Mouse (Mus musculus): ENCODE measurements around the gene Zic2. TPM values are rescaled to one million over a fixed set of nuclear protein-coding genes. Genes with fewer than 3 reads are reported as not detected.

Gene Zic2
- 2.0 and 4.1 TPM in 2 replicates for polyA plus RNA-seq (2021; fragmentation: Nextera tagmentation)
- long read RNA-seq, experiment 1 = 0 reads
- long read RNA-seq, experiment 2 = 0 reads

DNA sequence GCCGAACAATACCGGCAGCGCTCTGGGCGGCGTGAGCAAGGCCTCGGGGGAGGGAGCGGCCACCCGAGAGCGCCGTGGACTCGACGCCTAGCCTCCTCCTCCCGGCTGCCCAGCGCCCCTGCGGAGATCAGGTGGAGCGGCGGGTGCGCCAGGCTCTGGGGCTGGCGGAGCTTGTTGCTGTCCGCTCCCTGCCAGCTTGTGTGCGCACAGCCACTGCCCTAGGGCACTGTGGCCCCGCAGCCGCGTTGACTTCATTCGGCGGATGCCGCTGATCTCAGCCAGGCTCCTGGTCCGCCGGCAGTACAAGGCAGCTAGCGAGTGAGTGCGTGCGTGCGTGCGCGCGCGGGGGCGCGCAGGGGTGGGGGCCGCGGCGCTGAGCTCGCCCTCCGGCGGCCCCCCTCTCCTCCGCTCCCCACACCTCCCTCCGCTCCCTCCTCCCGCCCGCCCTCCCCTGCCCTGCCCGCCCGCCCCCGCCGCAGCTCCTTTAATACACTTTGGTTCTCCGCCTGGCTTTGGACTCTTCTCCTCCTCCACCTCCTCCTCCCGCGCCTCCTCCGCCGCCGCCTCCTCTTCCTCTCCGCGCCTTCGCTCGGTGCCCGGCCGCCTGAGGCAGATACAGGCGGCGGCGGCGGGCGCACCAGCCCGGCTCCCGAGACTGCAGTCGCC lies at the start of gene Zic2:
Zic2 (plus strand) TSS at position 545 of the 666 bp plus-strand sequence.

DNA sequence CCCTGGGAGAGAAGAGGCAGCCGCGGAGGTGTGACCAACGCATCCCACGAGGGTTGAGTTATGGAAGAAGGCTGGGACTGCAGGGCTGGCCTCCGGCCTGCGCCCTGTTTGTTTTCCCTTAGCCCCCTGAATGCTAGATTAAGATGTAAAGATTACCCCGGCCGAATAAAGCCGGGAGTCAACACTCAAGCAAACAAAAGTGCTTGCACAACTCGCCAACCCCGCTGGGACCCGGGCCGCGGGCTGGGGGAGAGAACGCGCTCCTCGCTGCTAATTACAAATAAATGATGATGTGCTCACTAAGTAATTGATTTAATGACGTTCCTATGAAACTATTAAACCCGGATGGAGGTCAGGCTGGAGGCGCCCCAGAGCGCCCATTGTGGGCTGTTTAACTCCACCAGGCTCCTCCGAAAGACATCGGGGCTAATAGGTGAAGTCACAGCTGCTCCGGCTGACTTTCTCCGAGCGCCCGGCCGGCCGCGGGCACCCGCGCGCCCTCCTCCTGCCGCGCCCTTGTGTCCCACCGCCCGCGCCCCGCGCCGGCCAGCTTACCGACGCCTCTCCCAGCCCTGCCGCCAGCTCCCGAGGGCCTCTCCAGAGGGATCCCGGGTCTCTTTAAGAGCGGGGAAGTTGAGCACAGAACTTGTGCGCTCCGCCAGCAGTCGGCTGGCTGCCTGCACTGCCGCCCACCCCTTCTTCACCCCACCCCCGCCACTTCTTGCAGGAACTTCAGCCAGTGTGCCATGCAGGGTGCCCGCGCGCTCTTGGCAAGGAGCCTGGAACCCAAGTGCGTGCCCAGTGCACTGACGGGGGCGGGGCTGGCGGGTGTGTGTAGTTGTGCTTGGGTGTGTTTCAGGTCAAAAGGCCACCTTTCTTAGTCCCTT lies 24.5 kb upstream of the Zic2 start, which contains the start of gene Gm5089:
Gm5089 (minus strand) TSS at position 620 of the 887 bp plus-strand sequence.

DNA sequence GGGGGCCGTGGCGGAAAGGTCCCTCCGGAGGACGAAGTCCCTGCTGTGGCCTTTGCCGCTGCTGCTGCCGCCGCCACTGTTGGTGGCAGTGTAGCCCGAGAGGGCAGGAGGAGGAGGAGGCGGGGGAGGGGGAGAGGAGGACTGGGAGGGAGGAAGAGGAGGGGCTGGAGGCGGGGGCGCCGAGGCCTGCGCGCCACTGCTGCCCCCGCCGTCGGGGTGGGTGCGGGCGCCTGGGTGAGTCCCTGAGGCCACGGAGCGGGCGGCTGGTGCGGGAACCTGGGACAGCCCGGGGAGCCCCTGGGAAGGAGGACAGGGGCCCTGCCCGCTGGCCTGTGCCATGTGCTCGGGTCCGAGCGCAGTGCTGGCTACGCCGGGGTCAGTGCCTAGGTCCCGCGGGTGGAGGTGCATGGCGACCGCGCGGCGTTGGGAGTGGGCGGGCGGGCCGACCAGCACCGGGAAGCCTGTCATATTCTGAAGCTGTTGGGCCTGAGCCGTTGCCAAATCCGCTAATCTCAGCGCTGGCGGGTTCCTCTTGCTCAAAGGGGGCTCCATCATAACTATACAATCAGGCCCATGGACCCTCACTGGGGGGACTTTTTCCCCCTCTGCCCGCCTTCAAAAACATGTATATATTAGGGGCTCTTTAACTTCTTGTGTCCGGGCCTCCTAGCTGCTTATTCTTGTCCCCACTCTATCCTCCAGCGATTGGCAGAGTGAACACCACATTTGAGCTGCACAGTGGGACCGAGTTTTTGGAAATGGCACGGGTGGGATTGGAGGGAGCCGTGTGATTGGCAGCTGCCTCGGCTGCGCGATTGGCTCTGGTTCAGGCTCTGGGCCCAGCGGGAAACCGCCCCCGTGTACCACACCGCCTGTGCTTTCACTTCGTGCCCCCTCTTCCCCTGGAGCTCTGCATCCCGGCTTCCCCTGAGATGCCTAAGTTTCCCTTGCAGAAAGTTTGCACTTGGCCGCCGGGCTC lies 10.2 kb upstream of the Zic2 start, which contains the start of gene Zic5:
Zic5 (minus strand) TSS at position 915 of the 979 bp plus-strand sequence.

DNA sequence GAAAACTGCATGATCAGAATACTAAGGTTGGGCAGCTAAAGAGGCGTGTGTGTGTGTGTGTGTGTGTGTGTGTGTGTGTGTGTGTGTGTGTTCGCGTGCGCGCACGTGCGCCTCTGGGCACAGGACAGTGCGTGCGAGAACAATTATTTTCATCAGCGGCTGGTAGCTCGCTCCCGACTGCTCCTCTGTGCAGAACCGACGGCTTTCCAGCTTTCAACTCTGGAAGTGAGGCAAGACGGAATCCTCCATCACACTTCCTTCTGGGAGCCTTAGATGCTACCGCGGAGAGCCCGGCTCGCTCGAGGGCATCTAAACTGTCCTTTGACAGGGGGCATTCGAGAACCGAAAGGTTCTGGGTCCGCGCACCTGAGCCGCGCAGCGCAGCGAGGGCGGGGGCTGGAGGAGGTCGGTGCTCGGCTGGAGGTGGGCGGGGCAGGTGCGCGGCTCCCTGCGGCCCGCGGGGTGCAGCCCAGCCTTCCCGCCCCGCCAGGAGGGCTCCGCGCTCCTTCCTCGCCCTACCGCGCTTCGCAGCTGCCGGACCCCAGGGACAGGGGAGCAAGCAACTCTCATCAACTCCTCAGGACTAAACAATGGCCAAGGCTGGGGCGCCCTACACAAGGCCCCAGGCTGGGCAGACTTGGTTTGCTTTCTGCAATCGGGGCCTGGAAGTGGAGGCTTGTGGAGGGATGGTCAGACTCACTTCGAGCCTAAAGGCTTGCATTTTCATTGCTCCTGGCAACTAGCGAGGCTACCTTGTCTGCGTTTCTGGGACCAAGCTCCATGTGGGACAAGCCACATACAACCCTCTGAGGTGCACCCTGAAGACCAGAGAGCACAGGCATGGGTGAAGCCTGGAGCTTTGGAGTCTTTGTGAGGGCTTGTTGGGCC lies 15.4 kb downstream of the Zic2 start, which contains the start of gene Gm10837:
Gm10837 (plus strand) TSS at position 146 of the 888 bp plus-strand sequence.

Other genes starting within 250 kb of the Zic2 start
- gene Gm5089, start 24.3 kb upstream of the Zic2 start, polyA plus RNA-seq (2021; fragmentation: Nextera tagmentation) = not detected in 2 replicates
- gene Zic5, start 9.8 kb upstream of the Zic2 start, polyA plus RNA-seq (2021; fragmentation: Nextera tagmentation) = 1.1 and 1.2 TPM in 2 replicates
- gene Gm10837, start 15.2 kb downstream of the Zic2 start, polyA plus RNA-seq (2021; fragmentation: Nextera tagmentation) = not detected in 2 replicates
- 15.2 and 15.9 TPM in 2 replicates for gene Pcca, start 58.9 kb downstream of the Zic2 start, polyA plus RNA-seq (2021; fragmentation: Nextera tagmentation)

Measured in left cerebral cortex, adult 6 months (tissue).